Mouse (Mus musculus) bone marrow, adult 2 months (tissue): ENCODE results near the gene Fh1. TPM values are rescaled to one million over a fixed set of nuclear protein-coding genes. Genes with fewer than 3 reads are reported as not detected.

ENCODE experiments used
- H3K27ac ChIP-seq: fragments of 200-500 bp; 2 replicates; pipeline ENCODE4 v1.5.1; 2012; ENCODE audit warnings: low read depth, mild to moderate bottlenecking, control low read depth, inconsistent platforms, low read length; ENCODE audit not compliant: control insufficient read depth, poor library complexity, insufficient read depth
- H3K4me1 ChIP-seq: fragments of 200-500 bp; 2 replicates; pipeline ENCODE4 v1.6.1; 2011; ENCODE audit warnings: low read length; ENCODE audit not compliant: control insufficient read depth, insufficient read depth
- H3K4me3 ChIP-seq: fragments of 200-500 bp; replicated peaks from 2 replicates; pipeline ENCODE3; 2011; ENCODE audit warnings: mild to moderate bottlenecking, low read depth, low read length, control low read depth; ENCODE audit not compliant: control insufficient read depth
- CTCF ChIP-seq: fragments of 200-500 bp; IDR thresholded peaks from 2 replicates; pipeline ENCODE4 v1.5.1; 2011; ENCODE audit warnings: low read length, control low read depth; ENCODE audit not compliant: control insufficient read depth, insufficient read depth
- POLR2A ChIP-seq: fragments of 200-500 bp; IDR thresholded peaks from 2 replicates; pipeline ENCODE4 v1.6.1; 2011; ENCODE audit warnings: low read depth, mild to moderate bottlenecking, control low read depth, low read length, borderline replicate concordance; ENCODE audit not compliant: control insufficient read depth
- WGBS: fragments of 180-500 bp; shearing (Covaris S2); methylation state at CpG from one replicate; pipeline ENCODE4 v1.1.7; 2018; 5-methylcytosine and 5-hydroxymethylcytosine counted together
- polyA plus RNA-seq: library from polyadenylated mRNA; stranded (reverse); fragments of >200 nt; gene quantifications from 2 replicates; pipeline ENCODE4 v1.2.4, GENCODE M21; 2011; ENCODE audit warnings: low replicate concordance; ENCODE audit not compliant: missing spikeins, insufficient read depth, insufficient read length

The Fh1 gene
- polyA plus RNA-seq, 1 experiment, result 55.4 TPM

GRCm38 (mm10) chr1:175630345-175630744 lies 4.9 kb upstream of the Fh1 start:
- 76% methylated on average over 5 of the region's 5 CpGs for WGBS

GRCm38 (mm10) chr1:175629248-175629647 lies 3.8 kb upstream of the Fh1 start:
- H3K4me1 ChIP-seq, result peaks cover 3% of the 10 kb centered on the region
- no peak for TF ChIP-seq CTCF
- TF ChIP-seq POLR2A, result no peak
- H3K4me3 ChIP-seq, result no peak overlapping the region
- 79% methylated on average over 6 of the region's 6 CpGs for WGBS
- H3K27ac ChIP-seq, result no peak overlapping the region

More at GRCm38 (mm10) chr1:175630345-175630744, 4.9 kb upstream of the Fh1 start:
- no peak for TF ChIP-seq POLR2A
- no peak for TF ChIP-seq CTCF
- Histone ChIP-seq H3K4me1 (peaks cover 3% of the 10 kb centered on the region), H3K4me3 (no peak overlapping the region), H3K27ac (no peak overlapping the region)

- peak; percentile 50; the same call in 1 of the 2 replicates for TF ChIP-seq CTCF
- no peak for TF ChIP-seq POLR2A
- peak overlapping the region; percentile 87 for H3K4me3 ChIP-seq
- H3K27ac ChIP-seq, result no peak overlapping the region; the same call in 1 of the 2 replicates
- 2% methylated on average over 1 of the region's 1 CpGs for WGBS
- peaks cover 3% of the 10 kb centered on the region for H3K4me1 ChIP-seq
These were observed 706 bp upstream of the Fh1 start for GRCm38 (mm10) chr1:175625990-175626692.

DNA sequence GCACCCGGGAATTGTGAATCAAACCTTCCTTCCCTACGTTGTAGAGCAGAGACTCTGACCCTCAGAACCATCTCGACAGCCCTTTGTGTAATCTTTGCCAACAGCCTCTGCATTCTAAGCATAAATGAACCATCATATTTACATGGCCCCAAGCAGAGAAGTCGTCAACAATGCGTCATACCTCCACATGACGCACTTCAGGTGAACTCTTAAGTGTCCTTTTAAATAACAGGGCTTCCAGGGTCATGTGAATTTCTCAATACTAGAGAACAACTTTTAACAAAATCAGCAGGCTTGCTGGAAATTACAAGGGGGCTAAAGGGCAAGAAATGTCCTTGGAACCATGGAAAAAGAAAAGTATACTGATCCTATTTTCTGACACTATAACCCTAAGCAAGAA lies 1.8 kb downstream of the Fh1 start:
- Histone ChIP-seq H3K4me1 (peaks cover 3% of the 10 kb centered on the region), H3K4me3 (no peak overlapping the region), H3K27ac (no peak overlapping the region)
- no peak for TF ChIP-seq POLR2A
- WGBS, result 89% methylated on average over 6 of the region's 6 CpGs

DNA sequence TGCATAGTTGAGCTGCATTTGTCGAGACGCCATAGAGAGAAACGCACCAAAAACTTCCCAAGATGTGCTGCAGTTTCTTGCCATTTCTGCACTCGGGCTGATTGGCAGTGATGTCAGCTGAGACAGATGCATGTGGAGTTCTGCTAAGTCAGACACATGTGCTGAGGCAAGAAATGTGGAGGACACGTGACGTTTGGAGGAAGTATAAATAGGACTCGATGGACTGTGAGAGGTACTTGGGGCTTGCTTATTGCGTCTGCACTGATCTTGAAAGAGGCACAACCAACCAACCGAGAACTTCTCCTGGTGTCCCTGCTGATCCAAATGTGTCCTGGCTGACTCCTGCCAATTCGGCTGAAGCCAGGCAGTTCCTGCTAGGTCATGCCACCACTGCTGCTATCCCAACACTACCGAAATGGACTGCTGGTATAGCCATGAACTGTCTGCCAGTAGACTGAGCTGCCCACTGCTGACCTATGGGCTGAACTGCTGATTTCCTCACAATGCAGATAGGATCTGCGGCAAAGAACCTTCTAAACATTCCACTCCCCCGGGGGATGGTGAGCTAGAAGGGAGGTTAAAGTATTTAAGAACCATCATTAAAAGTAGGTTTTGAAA lies 5.5 kb downstream of the Fh1 start, which contains the start of gene Kmo:
Gene Kmo (plus strand): TSS at position 568 of the 618 bp plus-strand sequence.
- WGBS, result 86% methylated on average over 13 of the region's 13 CpGs
- no peak for TF ChIP-seq POLR2A
- no peak for TF ChIP-seq CTCF
- Histone ChIP-seq H3K27ac (no peak within 1 kb of the TSS), H3K4me3 (no peak within 1 kb of the TSS), H3K4me1 (no peaks in the 10 kb centered on the region)

DNA sequence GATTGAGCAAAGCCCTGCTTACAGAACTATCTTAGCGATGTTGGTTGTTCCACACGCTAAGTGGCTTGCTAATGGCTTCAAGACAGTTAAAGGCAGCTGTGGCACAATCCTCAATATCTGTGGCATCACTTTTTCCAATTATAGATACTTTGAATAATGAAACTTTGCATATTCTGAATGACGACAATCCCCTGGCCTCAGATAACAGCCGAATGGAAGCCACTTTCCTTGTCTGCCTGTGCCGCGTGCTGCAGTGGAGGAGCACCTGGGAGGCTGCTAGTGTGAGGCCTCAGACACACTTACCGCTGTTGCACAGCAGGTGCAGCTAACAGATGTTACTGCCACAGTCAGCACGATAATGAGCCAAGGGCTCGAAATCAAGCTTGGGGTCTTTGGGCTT lies 10.4 kb downstream of the Fh1 start:
- WGBS, result 91% methylated on average over 9 of the region's 9 CpGs
- TF ChIP-seq CTCF (no peak), POLR2A (no peak)
- no peak overlapping the region for H3K4me3 ChIP-seq
- no peaks in the 10 kb centered on the region for H3K4me1 ChIP-seq
- no peak overlapping the region for H3K27ac ChIP-seq

GRCm38 (mm10) chr1:175608708-175609107 lies 16.7 kb downstream of the Fh1 start:
- H3K27ac ChIP-seq, result no peak overlapping the region
- H3K4me1 ChIP-seq, result no peaks in the 10 kb centered on the region
- no peak overlapping the region for H3K4me3 ChIP-seq
- WGBS, result 90% methylated on average over 3 of the region's 3 CpGs
- no peak for TF ChIP-seq CTCF
- no peak for TF ChIP-seq POLR2A

DNA sequence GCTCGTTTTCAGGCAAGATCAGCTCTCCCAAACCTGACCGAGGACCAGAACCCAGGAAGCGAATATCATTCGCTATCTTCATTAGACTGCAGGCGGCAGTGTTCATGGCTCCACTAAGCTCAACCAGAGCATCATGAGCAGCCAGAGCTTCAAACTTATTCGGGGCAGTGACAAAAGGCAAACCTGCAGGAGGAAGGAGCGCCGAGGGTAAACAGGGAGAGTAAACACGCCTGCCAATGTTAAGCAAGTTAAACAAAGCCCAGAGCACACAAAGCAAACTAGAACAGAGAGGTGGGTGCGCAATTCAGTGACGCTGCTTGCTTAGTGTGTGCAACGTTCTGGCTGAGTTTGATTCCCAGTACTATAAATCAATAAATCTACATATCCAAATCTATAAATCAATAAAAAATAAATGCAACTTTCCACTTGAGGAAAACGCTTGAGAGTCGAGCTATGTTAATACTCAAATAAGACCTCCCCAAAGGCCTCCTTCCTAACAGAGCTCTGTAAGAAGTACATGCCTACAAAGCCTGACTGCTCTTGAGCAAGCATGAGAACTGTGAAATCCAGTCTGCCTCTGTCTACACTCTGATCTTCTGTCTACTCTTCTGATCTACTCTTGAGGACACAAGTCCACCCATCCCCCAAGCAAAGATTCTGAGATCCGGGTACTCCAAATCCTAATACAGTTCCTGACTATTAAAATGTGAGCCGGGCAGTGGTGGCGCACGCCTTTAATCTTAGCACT lies 17.4 kb downstream of the Fh1 start:
- no peaks in the 10 kb centered on the region; the same call in 1 of the 2 replicates for H3K4me1 ChIP-seq
- no peak overlapping the region for H3K27ac ChIP-seq
- 88% methylated on average over 18 of the region's 18 CpGs for WGBS
- H3K4me3 ChIP-seq, result no peak overlapping the region
- TF ChIP-seq CTCF (no peak), POLR2A (no peak)

DNA sequence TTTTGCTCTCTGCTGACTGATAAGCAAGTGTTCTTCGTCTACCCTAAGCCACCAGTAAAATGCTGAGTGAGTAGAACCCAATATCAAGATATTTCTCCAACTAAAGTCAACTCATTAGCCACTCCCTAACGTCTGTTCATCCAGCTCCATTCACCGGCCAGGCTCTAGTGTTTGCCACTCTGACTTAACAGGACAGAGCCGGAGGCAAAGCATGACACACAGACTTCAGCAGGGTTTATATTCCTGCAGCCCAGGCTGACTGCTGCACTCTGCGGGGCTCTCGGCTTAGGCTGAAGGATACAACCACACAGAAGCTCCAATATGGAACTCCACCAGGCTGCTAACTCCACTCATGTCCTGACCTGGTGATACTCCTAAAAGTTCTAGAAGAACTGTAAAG lies 18.1 kb downstream of the Fh1 start:
- WGBS, result 86% methylated on average over 6 of the region's 6 CpGs
- H3K27ac ChIP-seq, result no peak overlapping the region

More for the DNA sequence above, 18.1 kb downstream of the Fh1 start:
- H3K4me3 ChIP-seq, result no peak overlapping the region
- H3K4me1 ChIP-seq, result no peaks in the 10 kb centered on the region; the same call in 1 of the 2 replicates
- TF ChIP-seq POLR2A (no peak), CTCF (no peak)
